Mouse (Mus musculus): ENCODE measurements around the gene Robo1. TPM values are rescaled to one million over a fixed set of nuclear protein-coding genes. Genes with fewer than 3 reads are reported as not detected.

Gene Robo1
- polyA plus RNA-seq, 1 experiment from 2014 or later: 20.6 TPM

DNA sequence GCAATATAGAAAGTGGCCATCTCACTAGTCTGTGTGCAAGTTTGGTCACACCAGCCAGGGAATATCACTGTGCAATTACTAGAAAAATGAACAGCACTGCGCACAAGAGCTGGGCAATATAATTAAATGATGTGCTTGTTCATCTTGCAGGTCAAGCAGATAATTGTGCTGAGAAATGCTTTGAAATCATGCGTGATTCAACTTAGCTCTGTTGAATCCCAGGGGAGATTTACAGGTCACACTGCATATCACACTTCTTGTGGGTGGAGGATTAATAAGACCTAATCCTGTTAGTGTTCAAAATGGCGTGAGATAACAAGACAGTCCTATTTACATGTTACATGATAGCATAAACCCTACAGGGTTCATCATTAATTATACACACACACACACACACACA lies 157.6 kb downstream of the Robo1 start:
- Histone ChIP-seq H3K36me3 (ENCODE audit: control insufficient read depth, insufficient read depth, low read length) (no peaks in the 10 kb centered on the region), H3K9ac (ENCODE audit: low read depth, low read length) (no peak overlapping the region), H3K27ac (ENCODE audit: low read depth, low read length) (no peak overlapping the region), H3K27me3 (ENCODE audit: control insufficient read depth, insufficient read depth, low read length) (no peaks in the 10 kb centered on the region), H3K4me1 (ENCODE audit: control insufficient read depth, insufficient read depth, low read length) (no peaks in the 10 kb centered on the region), H3K4me3 (ENCODE audit: low read depth, low read length) (no peak overlapping the region), H3K9me3 (replicated peaks; ENCODE audit: control insufficient read depth, low read length) (no peaks in the 10 kb centered on the region), H3K4me2 (no peak overlapping the region)
- 69% methylated on average over 3 of the region's 3 CpGs for WGBS (ENCODE audit: insufficient replicate concordance)
- no peak for ATAC-seq (replicated peaks; ENCODE audit: insufficient number of reproducible peaks, low FRiP score, low TSS enrichment)

DNA sequence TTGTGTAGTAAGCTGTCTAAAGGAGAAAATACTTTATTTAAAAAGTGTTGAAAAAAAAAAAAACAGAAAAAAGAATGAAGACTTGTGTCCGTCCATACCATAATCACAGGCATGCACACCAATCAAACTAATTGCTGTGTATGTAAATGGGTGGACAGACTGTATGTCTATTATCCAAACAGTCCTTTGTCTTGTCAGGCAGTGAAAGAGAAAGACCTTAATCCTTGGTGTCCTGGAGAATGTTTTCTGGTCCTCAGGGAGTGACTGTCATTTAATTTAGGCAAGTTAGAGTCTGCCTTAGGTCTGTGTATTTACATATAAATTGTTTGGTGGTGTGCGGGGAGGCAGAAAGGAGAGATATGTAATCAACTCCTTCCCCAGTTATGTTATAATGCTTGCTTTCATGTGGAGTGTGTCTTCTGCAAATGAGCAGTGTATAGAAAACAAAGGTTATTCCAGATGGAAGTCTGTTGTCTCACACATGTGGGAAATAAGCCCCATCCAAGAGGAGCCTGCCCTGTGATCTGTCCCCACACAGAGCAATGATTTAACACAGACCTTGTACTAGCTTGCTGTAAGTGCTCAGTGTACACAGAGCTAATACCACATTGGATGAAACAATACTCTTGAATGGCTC lies 162.0 kb downstream of the Robo1 start:
- Histone ChIP-seq H3K27me3 (ENCODE audit: control insufficient read depth, insufficient read depth, low read length) (no peaks in the 10 kb centered on the region), H3K27ac (ENCODE audit: low read depth, low read length) (no peak overlapping the region), H3K4me2 (no peak overlapping the region), H3K4me1 (ENCODE audit: control insufficient read depth, insufficient read depth, low read length) (no peaks in the 10 kb centered on the region), H3K36me3 (ENCODE audit: control insufficient read depth, insufficient read depth, low read length) (no peaks in the 10 kb centered on the region), H3K4me3 (ENCODE audit: low read depth, low read length) (no peak overlapping the region), H3K9me3 (replicated peaks; ENCODE audit: control insufficient read depth, low read length) (no peaks in the 10 kb centered on the region), H3K9ac (ENCODE audit: low read depth, low read length) (no peak overlapping the region)
- no peak for ATAC-seq (replicated peaks; ENCODE audit: insufficient number of reproducible peaks, low FRiP score, low TSS enrichment)
- WGBS (ENCODE audit: insufficient replicate concordance): 64% methylated on average over 2 of the region's 2 CpGs

- Histone ChIP-seq H3K27me3 (ENCODE audit: control insufficient read depth, insufficient read depth, low read length) (no peaks in the 10 kb centered on the region), H3K9ac (ENCODE audit: low read depth, low read length) (no peak overlapping the region), H3K4me2 (no peak overlapping the region), H3K4me1 (ENCODE audit: control insufficient read depth, insufficient read depth, low read length) (no peaks in the 10 kb centered on the region), H3K36me3 (ENCODE audit: control insufficient read depth, insufficient read depth, low read length) (no peaks in the 10 kb centered on the region), H3K4me3 (ENCODE audit: low read depth, low read length) (no peak overlapping the region), H3K27ac (ENCODE audit: low read depth, low read length) (no peak overlapping the region), H3K9me3 (replicated peaks; ENCODE audit: control insufficient read depth, low read length) (no peaks in the 10 kb centered on the region)
- 50% methylated on average over 6 of the region's 6 CpGs for WGBS (ENCODE audit: insufficient replicate concordance)
- no peak for ATAC-seq (replicated peaks; ENCODE audit: insufficient number of reproducible peaks, low FRiP score, low TSS enrichment)
Observed at GRCm38 (mm10) chr16:72510716-72511199, 202.7 kb downstream of the Robo1 start.

- ATAC-seq (replicated peaks; ENCODE audit: insufficient number of reproducible peaks, low FRiP score, low TSS enrichment): no peak
- no peaks in the 10 kb centered on the region for H3K36me3 ChIP-seq (ENCODE audit: control insufficient read depth, insufficient read depth, low read length)
- no peaks in the 10 kb centered on the region for H3K9me3 ChIP-seq (replicated peaks; ENCODE audit: control insufficient read depth, low read length)
- no peak overlapping the region for H3K4me3 ChIP-seq (ENCODE audit: low read depth, low read length)
- no peak overlapping the region for H3K9ac ChIP-seq (ENCODE audit: low read depth, low read length)
- H3K27ac ChIP-seq (ENCODE audit: low read depth, low read length): no peak overlapping the region
- no peak overlapping the region for H3K4me2 ChIP-seq
- 65% methylated on average over 2 of the region's 2 CpGs for WGBS (ENCODE audit: insufficient replicate concordance)
- H3K4me1 ChIP-seq (ENCODE audit: control insufficient read depth, insufficient read depth, low read length): no peaks in the 10 kb centered on the region
- H3K27me3 ChIP-seq (ENCODE audit: control insufficient read depth, insufficient read depth, low read length): no peaks in the 10 kb centered on the region
Observed at GRCm38 (mm10) chr16:72531337-72531736, 223.2 kb downstream of the Robo1 start.

GRCm38 (mm10) chr16:72533900-72534571 lies 225.9 kb downstream of the Robo1 start:
- H3K9me3 ChIP-seq (replicated peaks; ENCODE audit: control insufficient read depth, low read length): no peaks in the 10 kb centered on the region
- no peaks in the 10 kb centered on the region for H3K36me3 ChIP-seq (ENCODE audit: control insufficient read depth, insufficient read depth, low read length)
- H3K27me3 ChIP-seq (ENCODE audit: control insufficient read depth, insufficient read depth, low read length): no peaks in the 10 kb centered on the region
- no peak overlapping the region for H3K4me2 ChIP-seq
- H3K4me1 ChIP-seq (ENCODE audit: control insufficient read depth, insufficient read depth, low read length): no peaks in the 10 kb centered on the region
- WGBS (ENCODE audit: insufficient replicate concordance): 90% methylated on average over 4 of the region's 4 CpGs
- ATAC-seq (replicated peaks; ENCODE audit: insufficient number of reproducible peaks, low FRiP score, low TSS enrichment): no peak
- no peak overlapping the region for H3K9ac ChIP-seq (ENCODE audit: low read depth, low read length)
- no peak overlapping the region for H3K27ac ChIP-seq (ENCODE audit: low read depth, low read length)
- H3K4me3 ChIP-seq (ENCODE audit: low read depth, low read length): no peak overlapping the region

GRCm38 (mm10) chr16:72538171-72538570 lies 230.1 kb downstream of the Robo1 start:
- Histone ChIP-seq H3K4me3 (ENCODE audit: low read depth, low read length) (no peak overlapping the region), H3K4me1 (ENCODE audit: control insufficient read depth, insufficient read depth, low read length) (no peaks in the 10 kb centered on the region), H3K9ac (ENCODE audit: low read depth, low read length) (no peak overlapping the region), H3K9me3 (replicated peaks; ENCODE audit: control insufficient read depth, low read length) (no peaks in the 10 kb centered on the region), H3K4me2 (no peak overlapping the region), H3K36me3 (ENCODE audit: control insufficient read depth, insufficient read depth, low read length) (no peaks in the 10 kb centered on the region), H3K27ac (ENCODE audit: low read depth, low read length) (no peak overlapping the region), H3K27me3 (ENCODE audit: control insufficient read depth, insufficient read depth, low read length) (no peaks in the 10 kb centered on the region)
- ATAC-seq (replicated peaks; ENCODE audit: insufficient number of reproducible peaks, low FRiP score, low TSS enrichment): no peak
- 54% methylated on average over 3 of the region's 3 CpGs for WGBS (ENCODE audit: insufficient replicate concordance)

DNA sequence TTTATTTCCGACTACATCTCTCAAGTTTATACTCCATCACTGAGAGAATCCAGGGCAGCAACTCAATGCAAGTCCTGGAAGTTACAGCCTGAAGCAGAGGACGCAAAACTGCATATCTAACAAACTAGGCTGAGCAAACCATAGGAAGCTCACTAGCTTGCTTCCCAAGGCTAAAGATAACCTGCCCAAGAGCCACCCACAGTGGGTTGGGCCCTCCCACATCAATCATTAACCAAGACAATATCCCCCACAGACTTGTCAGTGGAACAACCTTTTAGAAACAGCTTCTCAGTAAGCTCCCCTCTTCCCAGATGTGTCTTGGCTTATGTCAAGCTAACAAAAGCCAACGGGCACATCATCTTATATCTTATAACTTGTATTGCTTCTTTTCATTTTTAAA lies 235.8 kb downstream of the Robo1 start:
- no peak for ATAC-seq (replicated peaks; ENCODE audit: insufficient number of reproducible peaks, low FRiP score, low TSS enrichment)

GRCm38 (mm10) chr16:72544950-72545349 lies 236.8 kb downstream of the Robo1 start:
- H3K4me2 ChIP-seq: no peak overlapping the region
- no peak overlapping the region for H3K4me3 ChIP-seq (ENCODE audit: low read depth, low read length)
- no peaks in the 10 kb centered on the region for H3K9me3 ChIP-seq (replicated peaks; ENCODE audit: control insufficient read depth, low read length)
- H3K4me1 ChIP-seq (ENCODE audit: control insufficient read depth, insufficient read depth, low read length): no peaks in the 10 kb centered on the region
- no peak for ATAC-seq (replicated peaks; ENCODE audit: insufficient number of reproducible peaks, low FRiP score, low TSS enrichment)
- H3K27ac ChIP-seq (ENCODE audit: low read depth, low read length): no peak overlapping the region
- no peaks in the 10 kb centered on the region for H3K27me3 ChIP-seq (ENCODE audit: control insufficient read depth, insufficient read depth, low read length)
- no peak overlapping the region for H3K9ac ChIP-seq (ENCODE audit: low read depth, low read length)
- WGBS (ENCODE audit: insufficient replicate concordance): 69% methylated on average over 2 of the region's 2 CpGs
- H3K36me3 ChIP-seq (ENCODE audit: control insufficient read depth, insufficient read depth, low read length): no peaks in the 10 kb centered on the region

More for the DNA sequence above, 235.8 kb downstream of the Robo1 start:
- Histone ChIP-seq H3K9ac (ENCODE audit: low read depth, low read length) (no peak overlapping the region), H3K36me3 (ENCODE audit: control insufficient read depth, insufficient read depth, low read length) (no peaks in the 10 kb centered on the region), H3K27me3 (ENCODE audit: control insufficient read depth, insufficient read depth, low read length) (no peaks in the 10 kb centered on the region), H3K9me3 (replicated peaks; ENCODE audit: control insufficient read depth, low read length) (no peaks in the 10 kb centered on the region), H3K4me2 (no peak overlapping the region), H3K4me3 (ENCODE audit: low read depth, low read length) (no peak overlapping the region), H3K4me1 (ENCODE audit: control insufficient read depth, insufficient read depth, low read length) (no peaks in the 10 kb centered on the region), H3K27ac (ENCODE audit: low read depth, low read length) (no peak overlapping the region)
- WGBS (ENCODE audit: insufficient replicate concordance): 72% methylated on average over 3 of the region's 3 CpGs

Measured in heart, embryonic 11.5 days (tissue).